In genomic region chr2:84679016-84679415, GRCm38 (mm10) we compare ENCODE assay signal across 8 mouse cellular contexts. TPM values are rescaled to one million over a fixed set of nuclear protein-coding genes. Genes with fewer than 3 reads are reported as not detected.
A peak's percentile ranks its signal among the peaks of the same experiment; 100 is the strongest.
DNase-seq lines count a peak whose midpoint lies in the region; ATAC-seq and TF ChIP-seq lines count a peak whose summit lies in the region.

Gene Tmx2, minus strand, starts transcription at chr2:84679140.

- intact Hi-C loops in heart, postnatal 14 days (cut with DNase I): loop anchor here (5.0 kb wide), 1 partner anchor 33 kb away; no protein-coding TSS in a partner anchor

- no peak for TF ChIP-seq EP300 in ES-Bruce4 (IDR thresholded peaks at IDR 0.05; ENCODE audit: insufficient read depth, low read depth, low read length)

- H3K36me3 ChIP-seq in ES-Bruce4 (ENCODE audit: control insufficient read depth, insufficient read depth, low read length, poor library complexity, severe bottlenecking): peaks cover 34% of the 10 kb centered on the region
- H3K36me3 ChIP-seq in limb, embryonic 11.5 days (ENCODE audit: control insufficient read depth, insufficient read depth, low read length): peaks cover 7% of the 10 kb centered on the region; the same call in 1 of the 2 replicates
- peaks cover 30% of the 10 kb centered on the region for H3K36me3 ChIP-seq in neural tube, embryonic 13.5 days

- TF ChIP-seq POLR2A in ES-Bruce4 (IDR thresholded peaks at IDR 0.05; ENCODE audit: insufficient read depth, low read length): no peak

- no peaks in the 10 kb centered on the region for H3K9me3 ChIP-seq in ES-Bruce4 (replicated peaks; ENCODE audit: control insufficient read depth, insufficient read depth, low read length, poor library complexity, severe bottlenecking)
- H3K9me3 ChIP-seq in limb, embryonic 11.5 days (ENCODE audit: control insufficient read depth, low read length): no peaks in the 10 kb centered on the region
- no peaks in the 10 kb centered on the region for H3K9me3 ChIP-seq in neural tube, embryonic 13.5 days

- no peaks in the 10 kb centered on the region for H3K27me3 ChIP-seq in ES-Bruce4 (ENCODE audit: control insufficient read depth, insufficient read depth, low read length, poor library complexity, severe bottlenecking)
- no peaks in the 10 kb centered on the region for H3K27me3 ChIP-seq in limb, embryonic 11.5 days (ENCODE audit: control insufficient read depth, insufficient read depth, low read length)
- H3K27me3 ChIP-seq in neural tube, embryonic 13.5 days: no peaks in the 10 kb centered on the region

- peak within 1 kb of the TSS; percentile 58 for H3K4me2 ChIP-seq in limb, embryonic 11.5 days (ENCODE audit: low read depth, severe bottlenecking)
- peak within 1 kb of the TSS; percentile 88 for H3K4me2 ChIP-seq in neural tube, embryonic 13.5 days

- 18% methylated on average over 8 of the region's 8 CpGs for WGBS in limb, embryonic 11.5 days
- WGBS in neural tube, embryonic 13.5 days: 19% methylated on average over 8 of the region's 8 CpGs

- no peak within 1 kb of the TSS for H3K27ac ChIP-seq in ES-Bruce4 (ENCODE audit: insufficient read depth, low read length)
- H3K27ac ChIP-seq in limb, embryonic 11.5 days (replicated peaks; ENCODE audit: low read depth, low read length): 0 out of 2 replicates have a peak within 1 kb of the TSS, but pooled peaks have one; percentile 42
- H3K27ac ChIP-seq in neural tube, embryonic 13.5 days (replicated peaks): peak within 1 kb of the TSS; percentile 74

- peak within 1 kb of the TSS; percentile 98 for H3K4me3 ChIP-seq in ES-Bruce4 (ENCODE audit: low read depth, low read length)
- H3K4me3 ChIP-seq in limb, embryonic 11.5 days (ENCODE audit: low read depth, low read length): peak within 1 kb of the TSS; percentile 98
- peak within 1 kb of the TSS; percentile 99 for H3K4me3 ChIP-seq in neural tube, embryonic 13.5 days

- H3K4me1 ChIP-seq in ES-Bruce4 (ENCODE audit: control insufficient read depth, insufficient read depth, low read length): no peaks in the 10 kb centered on the region
- H3K4me1 ChIP-seq in limb, embryonic 11.5 days (ENCODE audit: control insufficient read depth, insufficient read depth, low read length): 0 out of 2 replicates have a peak, but pooled peaks cover 3% of the 10 kb centered on the region
- H3K4me1 ChIP-seq in neural tube, embryonic 13.5 days (replicated peaks): peaks cover 27% of the 10 kb centered on the region

- no peak for ATAC-seq in erythroid progenitor cell, adult 5-6 weeks (replicated peaks; ENCODE audit: low FRiP score, poor library complexity, severe bottlenecking)
- no peak for ATAC-seq in limb, embryonic 11.5 days (ENCODE audit: insufficient number of reproducible peaks, low FRiP score, low TSS enrichment, low read depth)
- ATAC-seq in neural tube, embryonic 13.5 days (ENCODE audit: low read depth): no peak

- no peak for DNase-seq in frontal cortex, adult 2 months (ENCODE audit: extremely low spot score in 1 of 2, low spot score in 1 of 2)
- no peak for DNase-seq in frontal cortex, postnatal 36 days (ENCODE audit: low spot score in 2 of 2)
- DNase-seq in heart, postnatal 14 days: no peak
- DNase-seq in limb, embryonic 11.5 days (ENCODE audit: low spot score): no peak
- no peak for DNase-seq in T-cell, adult 2 months (ENCODE audit: low spot score)

- TF ChIP-seq CTCF in ES-Bruce4 (IDR thresholded peaks at IDR 0.05; ENCODE audit: low read depth, low read length): no peak

- H3K9ac ChIP-seq in ES-Bruce4 (ENCODE audit: low read depth, poor library complexity, severe bottlenecking): peak within 1 kb of the TSS; percentile 85
- H3K9ac ChIP-seq in limb, embryonic 11.5 days (ENCODE audit: low read length): peak within 1 kb of the TSS; percentile 90
- H3K9ac ChIP-seq in neural tube, embryonic 13.5 days: peak within 1 kb of the TSS; percentile 89

RNA-seq across cellular contexts. Expression of gene Tmx2, which starts in this region (rescaled TPM):
- polyA plus RNA-seq in frontal cortex, adult 2 months (2012; rRNA removed): 250 and 254 TPM in 2 replicates
- polyA plus RNA-seq in ES-Bruce4 (2011; ENCODE audit: insufficient read depth, insufficient read length, low read depth, missing spikeins): 63.5 and 69.6 TPM in 2 replicates
- 52.4 and 74.6 TPM in 2 replicates for total RNA-seq in erythroid progenitor cell, adult 5-6 weeks (2015; ENCODE audit: low replicate concordance)
- total RNA-seq in erythroid progenitor cell, adult 5-6 weeks (2017; ENCODE audit: low replicate concordance): 42.6 and 43.2 TPM in 2 replicates
- 100 to 1,000 TPM; 109 to 113 TPM for total RNA-seq in heart, postnatal 14 days (2021)
- 129 TPM in 2 replicates for polyA plus RNA-seq in limb, embryonic 11.5 days (2014; fragmentation: Nextera tagmentation; extraction: Ambion mirVana)
- 245 and 252 TPM in 2 replicates for polyA plus RNA-seq in neural tube, embryonic 13.5 days (2015; fragmentation: Nextera tagmentation; extraction: Ambion mirVana)
